Mouse (Mus musculus): ENCODE results near the gene Arsg. TPM values are rescaled to one million over a fixed set of nuclear protein-coding genes. Genes with fewer than 3 reads are reported as not detected.

Gene Arsg
- polyA plus RNA-seq, 1 experiment = 4.4 TPM

- TF ChIP-seq CTCF (IDR thresholded peaks at IDR 0.05; ENCODE audit: insufficient read depth, low read length) (no peak), POLR2A (IDR thresholded peaks at IDR 0.05; ENCODE audit: borderline replicate concordance, extremely low read depth, low read depth, low read length) (no peak)
Measured at GRCm38 (mm10) chr11:109524869-109525268, 51.7 kb downstream of the Arsg start.

GRCm38 (mm10) chr11:109525571-109525970 lies 52.4 kb downstream of the Arsg start:
- no peak overlapping the region for H3K4me3 ChIP-seq (replicated peaks; ENCODE audit: extremely low read depth, low read depth, low read length)
- DNase-seq = no peak
- H3K4me1 ChIP-seq (ENCODE audit: control insufficient read depth, insufficient read depth, low read length) = no peaks in the 10 kb centered on the region
- WGBS = 91% methylated on average over 4 of the region's 4 CpGs
- no peak for TF ChIP-seq CTCF (IDR thresholded peaks at IDR 0.05; ENCODE audit: insufficient read depth, low read length)
- no peak for TF ChIP-seq POLR2A (IDR thresholded peaks at IDR 0.05; ENCODE audit: borderline replicate concordance, extremely low read depth, low read depth, low read length)

More at GRCm38 (mm10) chr11:109524869-109525268, 51.7 kb downstream of the Arsg start:
- H3K4me1 ChIP-seq (ENCODE audit: control insufficient read depth, insufficient read depth, low read length) = no peaks in the 10 kb centered on the region
- 77% methylated on average over 5 of the region's 5 CpGs for WGBS
- DNase-seq = no peak
- H3K4me3 ChIP-seq (replicated peaks; ENCODE audit: extremely low read depth, low read depth, low read length) = no peak overlapping the region

GRCm38 (mm10) chr11:109530030-109530429 lies 56.9 kb downstream of the Arsg start:
- H3K4me1 ChIP-seq (ENCODE audit: control insufficient read depth, insufficient read depth, low read length) = no peaks in the 10 kb centered on the region
- TF ChIP-seq CTCF (IDR thresholded peaks at IDR 0.05; ENCODE audit: insufficient read depth, low read length) = no peak
- no peak for TF ChIP-seq POLR2A (IDR thresholded peaks at IDR 0.05; ENCODE audit: borderline replicate concordance, extremely low read depth, low read depth, low read length)
- no peak for DNase-seq
- WGBS = 79% methylated on average over 4 of the region's 4 CpGs
- H3K4me3 ChIP-seq (replicated peaks; ENCODE audit: extremely low read depth, low read depth, low read length) = no peak overlapping the region

GRCm38 (mm10) chr11:109535966-109536365 lies 62.8 kb downstream of the Arsg start:
- no peak for DNase-seq
- H3K4me1 ChIP-seq (ENCODE audit: control insufficient read depth, insufficient read depth, low read length) = no peaks in the 10 kb centered on the region
- 91% methylated on average over 6 of the region's 6 CpGs for WGBS
- no peak for TF ChIP-seq POLR2A (IDR thresholded peaks at IDR 0.05; ENCODE audit: borderline replicate concordance, extremely low read depth, low read depth, low read length)
- no peak for TF ChIP-seq CTCF (IDR thresholded peaks at IDR 0.05; ENCODE audit: insufficient read depth, low read length)
- no peak overlapping the region for H3K4me3 ChIP-seq (replicated peaks; ENCODE audit: extremely low read depth, low read depth, low read length)

GRCm38 (mm10) chr11:109536939-109537338 lies 63.8 kb downstream of the Arsg start:
- 74% methylated on average over 5 of the region's 5 CpGs for WGBS
- no peak for DNase-seq
- H3K4me3 ChIP-seq (replicated peaks; ENCODE audit: extremely low read depth, low read depth, low read length) = no peak overlapping the region
- TF ChIP-seq CTCF (IDR thresholded peaks at IDR 0.05; ENCODE audit: insufficient read depth, low read length) (no peak), POLR2A (IDR thresholded peaks at IDR 0.05; ENCODE audit: borderline replicate concordance, extremely low read depth, low read depth, low read length) (no peak)
- H3K4me1 ChIP-seq (ENCODE audit: control insufficient read depth, insufficient read depth, low read length) = no peaks in the 10 kb centered on the region

GRCm38 (mm10) chr11:109539290-109539689 lies 66.1 kb downstream of the Arsg start:
- no peak for TF ChIP-seq POLR2A (IDR thresholded peaks at IDR 0.05; ENCODE audit: borderline replicate concordance, extremely low read depth, low read depth, low read length)
- no peak for TF ChIP-seq CTCF (IDR thresholded peaks at IDR 0.05; ENCODE audit: insufficient read depth, low read length)
- WGBS = 57% methylated on average over 6 of the region's 6 CpGs
- Histone ChIP-seq H3K4me3 (replicated peaks; ENCODE audit: extremely low read depth, low read depth, low read length) (no peak overlapping the region), H3K4me1 (ENCODE audit: control insufficient read depth, insufficient read depth, low read length) (no peaks in the 10 kb centered on the region)
- DNase-seq = no peak

GRCm38 (mm10) chr11:109543466-109543865 lies 70.3 kb downstream of the Arsg start:
- no peaks in the 10 kb centered on the region; the same call in 1 of the 2 replicates for H3K4me1 ChIP-seq (ENCODE audit: control insufficient read depth, insufficient read depth, low read length)
- DNase-seq = no peak
- WGBS = 73% methylated on average over 9 of the region's 9 CpGs
- no peak overlapping the region for H3K4me3 ChIP-seq (replicated peaks; ENCODE audit: extremely low read depth, low read depth, low read length)
- TF ChIP-seq CTCF (IDR thresholded peaks at IDR 0.05; ENCODE audit: insufficient read depth, low read length) (no peak), POLR2A (IDR thresholded peaks at IDR 0.05; ENCODE audit: borderline replicate concordance, extremely low read depth, low read depth, low read length) (no peak)

GRCm38 (mm10) chr11:109544432-109544831 lies 71.3 kb downstream of the Arsg start:
- Histone ChIP-seq H3K4me1 (ENCODE audit: control insufficient read depth, insufficient read depth, low read length) (no peaks in the 10 kb centered on the region; the same call in 1 of the 2 replicates), H3K4me3 (replicated peaks; ENCODE audit: extremely low read depth, low read depth, low read length) (no peak overlapping the region)
- TF ChIP-seq POLR2A (IDR thresholded peaks at IDR 0.05; ENCODE audit: borderline replicate concordance, extremely low read depth, low read depth, low read length) = no peak
- no peak for TF ChIP-seq CTCF (IDR thresholded peaks at IDR 0.05; ENCODE audit: insufficient read depth, low read length)
- no peak for DNase-seq
- WGBS = 75% methylated on average over 7 of the region's 7 CpGs

- no peak overlapping the region for H3K4me3 ChIP-seq (replicated peaks; ENCODE audit: extremely low read depth, low read depth, low read length)
- no peak for TF ChIP-seq POLR2A (IDR thresholded peaks at IDR 0.05; ENCODE audit: borderline replicate concordance, extremely low read depth, low read depth, low read length)
- DNase-seq = no peak
- H3K4me1 ChIP-seq (ENCODE audit: control insufficient read depth, insufficient read depth, low read length) = no peaks in the 10 kb centered on the region; the same call in 1 of the 2 replicates
- WGBS = 39% methylated on average over 7 of the region's 7 CpGs
Measured at GRCm38 (mm10) chr11:109545265-109545664, 72.1 kb downstream of the Arsg start.

GRCm38 (mm10) chr11:109545700-109546143 lies 72.5 kb downstream of the Arsg start:
- WGBS = 52% methylated on average over 12 of the region's 12 CpGs
- DNase-seq = no peak
- Histone ChIP-seq H3K4me1 (ENCODE audit: control insufficient read depth, insufficient read depth, low read length) (no peaks in the 10 kb centered on the region; the same call in 1 of the 2 replicates), H3K4me3 (replicated peaks; ENCODE audit: extremely low read depth, low read depth, low read length) (no peak overlapping the region)
- TF ChIP-seq POLR2A (IDR thresholded peaks at IDR 0.05; ENCODE audit: borderline replicate concordance, extremely low read depth, low read depth, low read length) (no peak), CTCF (IDR thresholded peaks at IDR 0.05; ENCODE audit: insufficient read depth, low read length) (no peak)
